Mouse (Mus musculus): ENCODE measurements around the gene Ahsg. TPM values are rescaled to one million over a fixed set of nuclear protein-coding genes. Genes with fewer than 3 reads are reported as not detected.

Gene Ahsg
- polyA plus RNA-seq (2014; fragmentation: Nextera tagmentation; extraction: Ambion mirVana) = 79.0 and 82.8 TPM in 2 replicates

GRCm38 (mm10) chr16:22890683-22891510 is at the start of gene Ahsg:
TSS of gene Ahsg (plus strand) at chr16:22891277.
- no peak for DNase-seq (ENCODE audit: low spot score)
- no peaks in the 10 kb centered on the region for H3K36me3 ChIP-seq (ENCODE audit: control insufficient read depth, insufficient read depth, low read length)
- no peaks in the 10 kb centered on the region for H3K9me3 ChIP-seq (ENCODE audit: control insufficient read depth, low read length)
- no peaks in the 10 kb centered on the region; the same call in 1 of the 2 replicates for H3K4me1 ChIP-seq (replicated peaks; ENCODE audit: control insufficient read depth, insufficient read depth, low read length)
- H3K27me3 ChIP-seq (replicated peaks; ENCODE audit: control insufficient read depth, insufficient read depth, low read length) = no peaks in the 10 kb centered on the region
- H3K4me3 ChIP-seq (ENCODE audit: low read depth, low read length) = no peak within 1 kb of the TSS; the same call in 1 of the 2 replicates
- ATAC-seq (replicated peaks; ENCODE audit: low FRiP score) = no peak
- H3K27ac ChIP-seq (ENCODE audit: low read depth, low read length) = peak within 1 kb of the TSS; percentile 66
- WGBS = 72% methylated on average over 11 of the region's 11 CpGs
- H3K4me2 ChIP-seq = peak within 1 kb of the TSS; percentile 45
- H3K9ac ChIP-seq (ENCODE audit: low read depth, low read length) = no peak within 1 kb of the TSS

GRCm38 (mm10) chr16:22842871-22843270 is 48.2 kb upstream of the Ahsg start:
- no peak for ATAC-seq (replicated peaks; ENCODE audit: low FRiP score)
- Histone ChIP-seq H3K9me3 (ENCODE audit: control insufficient read depth, low read length) (no peaks in the 10 kb centered on the region), H3K36me3 (ENCODE audit: control insufficient read depth, insufficient read depth, low read length) (0 out of 2 replicates have a peak, but pooled peaks cover 5% of the 10 kb centered on the region), H3K4me2 (no peak overlapping the region), H3K27me3 (replicated peaks; ENCODE audit: control insufficient read depth, insufficient read depth, low read length) (no peaks in the 10 kb centered on the region), H3K4me3 (ENCODE audit: low read depth, low read length) (no peak overlapping the region), H3K27ac (ENCODE audit: low read depth, low read length) (no peak overlapping the region), H3K9ac (ENCODE audit: low read depth, low read length) (no peak overlapping the region), H3K4me1 (replicated peaks; ENCODE audit: control insufficient read depth, insufficient read depth, low read length) (peaks cover 9% of the 10 kb centered on the region; the same call in 1 of the 2 replicates)
- 94% methylated on average over 5 of the region's 5 CpGs for WGBS
- no peak for DNase-seq (ENCODE audit: low spot score)

- Histone ChIP-seq H3K9ac (ENCODE audit: low read depth, low read length) (peak overlapping the region; percentile 66), H3K4me3 (ENCODE audit: low read depth, low read length) (peak overlapping the region; percentile 53), H3K9me3 (ENCODE audit: control insufficient read depth, low read length) (no peaks in the 10 kb centered on the region), H3K4me2 (peak overlapping the region; percentile 81), H3K4me1 (replicated peaks; ENCODE audit: control insufficient read depth, insufficient read depth, low read length) (peaks cover 9% of the 10 kb centered on the region; the same call in 1 of the 2 replicates), H3K36me3 (ENCODE audit: control insufficient read depth, insufficient read depth, low read length) (no peaks in the 10 kb centered on the region), H3K27me3 (replicated peaks; ENCODE audit: control insufficient read depth, insufficient read depth, low read length) (no peaks in the 10 kb centered on the region), H3K27ac (ENCODE audit: low read depth, low read length) (0 out of 2 replicates have a peak overlapping the region, but pooled peaks have one; percentile 26)
- 11% methylated on average over 25 of the region's 26 CpGs for WGBS
- DNase-seq (ENCODE audit: low spot score) (peak; percentile 75), ATAC-seq (replicated peaks; ENCODE audit: low FRiP score) (peak; percentile 88)
Observed at GRCm38 (mm10) chr16:22844061-22844801, 46.8 kb upstream of the Ahsg start.

- no peak for DNase-seq (ENCODE audit: low spot score)
- WGBS = 68% methylated on average over 5 of the region's 5 CpGs
- Histone ChIP-seq H3K9me3 (ENCODE audit: control insufficient read depth, low read length) (no peaks in the 10 kb centered on the region), H3K27me3 (replicated peaks; ENCODE audit: control insufficient read depth, insufficient read depth, low read length) (no peaks in the 10 kb centered on the region), H3K27ac (ENCODE audit: low read depth, low read length) (no peak overlapping the region), H3K9ac (ENCODE audit: low read depth, low read length) (no peak overlapping the region; the same call in 1 of the 2 replicates), H3K4me1 (replicated peaks; ENCODE audit: control insufficient read depth, insufficient read depth, low read length) (peaks cover 9% of the 10 kb centered on the region; the same call in 1 of the 2 replicates), H3K36me3 (ENCODE audit: control insufficient read depth, insufficient read depth, low read length) (no peaks in the 10 kb centered on the region), H3K4me2 (peak overlapping the region; percentile 81), H3K4me3 (ENCODE audit: low read depth, low read length) (peak overlapping the region; percentile 53)
- ATAC-seq (replicated peaks; ENCODE audit: low FRiP score) = no peak
Observed at GRCm38 (mm10) chr16:22844834-22845233, 46.2 kb upstream of the Ahsg start.

- Histone ChIP-seq H3K4me1 (replicated peaks; ENCODE audit: control insufficient read depth, insufficient read depth, low read length) (peaks cover 9% of the 10 kb centered on the region; the same call in 1 of the 2 replicates), H3K36me3 (ENCODE audit: control insufficient read depth, insufficient read depth, low read length) (no peaks in the 10 kb centered on the region), H3K4me3 (ENCODE audit: low read depth, low read length) (no peak overlapping the region), H3K4me2 (no peak overlapping the region), H3K27ac (ENCODE audit: low read depth, low read length) (no peak overlapping the region), H3K9ac (ENCODE audit: low read depth, low read length) (no peak overlapping the region), H3K9me3 (ENCODE audit: control insufficient read depth, low read length) (no peaks in the 10 kb centered on the region), H3K27me3 (replicated peaks; ENCODE audit: control insufficient read depth, insufficient read depth, low read length) (no peaks in the 10 kb centered on the region)
- WGBS = 82% methylated on average over 4 of the region's 4 CpGs
- ATAC-seq (replicated peaks; ENCODE audit: low FRiP score) = no peak
- DNase-seq (ENCODE audit: low spot score) = no peak
Observed at GRCm38 (mm10) chr16:22845481-22845880, 45.6 kb upstream of the Ahsg start.

- H3K4me1 ChIP-seq (replicated peaks; ENCODE audit: control insufficient read depth, insufficient read depth, low read length) = peaks cover 14% of the 10 kb centered on the region; the same call in 1 of the 2 replicates
- H3K4me3 ChIP-seq (ENCODE audit: low read depth, low read length) = no peak overlapping the region
- no peak overlapping the region for H3K27ac ChIP-seq (ENCODE audit: low read depth, low read length)
- DNase-seq (ENCODE audit: low spot score) (no peak), ATAC-seq (replicated peaks; ENCODE audit: low FRiP score) (no peak)
- no peaks in the 10 kb centered on the region for H3K27me3 ChIP-seq (replicated peaks; ENCODE audit: control insufficient read depth, insufficient read depth, low read length)
- H3K9ac ChIP-seq (ENCODE audit: low read depth, low read length) = no peak overlapping the region
- WGBS = 76% methylated on average over 1 of the region's 1 CpGs
- H3K36me3 ChIP-seq (ENCODE audit: control insufficient read depth, insufficient read depth, low read length) = no peaks in the 10 kb centered on the region
- no peaks in the 10 kb centered on the region for H3K9me3 ChIP-seq (ENCODE audit: control insufficient read depth, low read length)
- no peak overlapping the region for H3K4me2 ChIP-seq
Observed at GRCm38 (mm10) chr16:22847686-22848085, 43.4 kb upstream of the Ahsg start.

- ATAC-seq (replicated peaks; ENCODE audit: low FRiP score) (no peak), DNase-seq (ENCODE audit: low spot score) (no peak)
- Histone ChIP-seq H3K27ac (ENCODE audit: low read depth, low read length) (no peak overlapping the region), H3K9ac (ENCODE audit: low read depth, low read length) (no peak overlapping the region), H3K4me3 (ENCODE audit: low read depth, low read length) (no peak overlapping the region), H3K4me2 (no peak overlapping the region), H3K9me3 (ENCODE audit: control insufficient read depth, low read length) (no peaks in the 10 kb centered on the region), H3K4me1 (replicated peaks; ENCODE audit: control insufficient read depth, insufficient read depth, low read length) (peaks cover 15% of the 10 kb centered on the region; the same call in 1 of the 2 replicates), H3K27me3 (replicated peaks; ENCODE audit: control insufficient read depth, insufficient read depth, low read length) (no peaks in the 10 kb centered on the region), H3K36me3 (ENCODE audit: control insufficient read depth, insufficient read depth, low read length) (no peaks in the 10 kb centered on the region)
- 87% methylated on average over 1 of the region's 1 CpGs for whole genome bisulfite sequencing
Observed at GRCm38 (mm10) chr16:22848331-22848730, 42.7 kb upstream of the Ahsg start.

- peaks cover 19% of the 10 kb centered on the region for H3K4me1 ChIP-seq (replicated peaks; ENCODE audit: control insufficient read depth, insufficient read depth, low read length)
- peak overlapping the region; percentile 49 for H3K4me2 ChIP-seq
- no peak overlapping the region for H3K4me3 ChIP-seq (ENCODE audit: low read depth, low read length)
- ATAC-seq (replicated peaks; ENCODE audit: low FRiP score) = peak; percentile 21; the same call in 1 of the 2 replicates
- H3K27me3 ChIP-seq (replicated peaks; ENCODE audit: control insufficient read depth, insufficient read depth, low read length) = no peaks in the 10 kb centered on the region
- H3K9ac ChIP-seq (ENCODE audit: low read depth, low read length) = 0 out of 2 replicates have a peak overlapping the region, but pooled peaks have one; percentile 27
- no peaks in the 10 kb centered on the region; the same call in 1 of the 2 replicates for H3K36me3 ChIP-seq (ENCODE audit: control insufficient read depth, insufficient read depth, low read length)
- no peaks in the 10 kb centered on the region for H3K9me3 ChIP-seq (ENCODE audit: control insufficient read depth, low read length)
- 75% methylated on average over 4 of the region's 4 CpGs for WGBS
- no peak for DNase-seq (ENCODE audit: low spot score)
- H3K27ac ChIP-seq (ENCODE audit: low read depth, low read length) = peak overlapping the region; percentile 46
Observed at GRCm38 (mm10) chr16:22852709-22853108, 38.4 kb upstream of the Ahsg start.
